Mouse (Mus musculus) B cell, adult 2 months (primary cell): Measurements from ENCODE around the gene Spata13.
A peak's percentile ranks its signal among the peaks of the same experiment; 100 is the strongest.

ENCODE experiments used
- DNase-seq, 2 experiments: peaks; one replicate each; pipeline ENCODE4 v3.0.0; 2022

Spata13 gene

DNA sequence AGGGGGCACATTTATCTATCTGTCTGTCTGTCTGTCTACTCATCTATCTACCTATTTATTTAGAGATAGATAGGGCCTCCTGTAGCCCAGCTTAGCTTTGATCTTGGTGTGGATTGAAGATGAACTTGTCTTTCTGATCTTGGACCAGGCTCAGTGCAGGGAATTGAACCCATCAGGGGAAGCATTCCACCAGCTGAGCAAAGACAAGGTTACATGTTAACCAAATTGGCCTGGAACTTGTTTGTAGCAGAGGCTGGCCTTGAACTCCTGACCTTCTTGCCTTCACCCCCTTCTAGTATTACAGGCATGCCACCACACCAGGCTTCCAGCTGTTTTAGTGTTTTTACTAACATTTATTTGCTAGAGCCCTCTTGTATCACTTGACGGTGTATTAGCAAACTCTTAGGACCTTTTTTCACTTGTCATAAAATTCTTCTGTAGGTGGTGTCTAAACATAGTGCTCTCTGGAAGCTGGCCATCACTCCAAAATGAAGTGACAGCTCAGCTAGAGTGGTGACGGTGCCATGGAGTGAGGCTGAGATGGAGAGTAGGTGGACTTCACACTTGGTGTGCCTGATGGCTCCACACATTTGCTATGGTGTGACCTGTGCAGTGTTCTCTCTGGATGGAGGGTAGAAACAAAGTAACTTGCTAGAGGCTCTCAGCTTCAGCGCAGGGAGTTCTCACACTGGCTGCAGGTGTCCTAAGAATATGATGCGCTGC, 163.0 kb downstream of the Spata13 start:
- no peak for DNase-seq

DNA sequence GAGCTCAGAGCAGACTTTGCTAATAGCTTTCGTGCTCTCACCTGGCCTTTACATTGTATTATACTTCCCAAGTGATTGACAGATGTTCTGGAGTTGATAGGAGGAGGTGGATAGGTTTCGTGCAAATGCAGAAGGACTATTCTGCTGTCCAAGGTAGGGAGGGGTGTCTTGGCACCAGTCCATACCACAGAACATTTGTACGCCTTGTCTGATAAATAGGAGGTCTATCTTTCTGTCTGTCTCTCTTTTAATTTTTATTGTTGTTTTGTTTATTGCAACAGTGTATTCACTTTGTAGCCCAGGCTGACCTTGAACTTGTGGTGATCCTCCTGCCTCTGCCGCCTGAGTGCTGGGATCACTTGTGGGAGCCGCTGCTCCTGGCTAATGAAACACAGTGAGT, 163.8 kb downstream of the Spata13 start:
- DNase-seq = no peak

DNA sequence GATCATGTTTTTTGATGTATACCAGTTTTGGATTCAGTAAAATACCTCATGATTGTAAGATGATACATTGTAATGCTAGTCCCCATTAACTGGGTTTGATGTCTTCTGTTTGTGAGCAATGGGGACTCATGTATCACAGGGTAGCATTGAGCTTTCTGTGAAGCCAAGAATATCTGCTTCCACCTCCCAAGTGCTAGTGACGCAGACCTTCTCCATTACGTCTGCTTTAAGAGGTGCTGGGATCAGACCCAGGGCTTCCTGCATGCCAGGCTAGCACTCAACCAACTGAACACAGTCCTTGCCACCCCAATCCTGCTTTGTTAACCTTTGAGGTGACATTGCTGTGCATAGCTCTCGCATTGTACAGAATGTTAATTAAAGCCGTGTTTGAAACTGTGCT, 164.9 kb downstream of the Spata13 start:
- no peak for DNase-seq

DNA sequence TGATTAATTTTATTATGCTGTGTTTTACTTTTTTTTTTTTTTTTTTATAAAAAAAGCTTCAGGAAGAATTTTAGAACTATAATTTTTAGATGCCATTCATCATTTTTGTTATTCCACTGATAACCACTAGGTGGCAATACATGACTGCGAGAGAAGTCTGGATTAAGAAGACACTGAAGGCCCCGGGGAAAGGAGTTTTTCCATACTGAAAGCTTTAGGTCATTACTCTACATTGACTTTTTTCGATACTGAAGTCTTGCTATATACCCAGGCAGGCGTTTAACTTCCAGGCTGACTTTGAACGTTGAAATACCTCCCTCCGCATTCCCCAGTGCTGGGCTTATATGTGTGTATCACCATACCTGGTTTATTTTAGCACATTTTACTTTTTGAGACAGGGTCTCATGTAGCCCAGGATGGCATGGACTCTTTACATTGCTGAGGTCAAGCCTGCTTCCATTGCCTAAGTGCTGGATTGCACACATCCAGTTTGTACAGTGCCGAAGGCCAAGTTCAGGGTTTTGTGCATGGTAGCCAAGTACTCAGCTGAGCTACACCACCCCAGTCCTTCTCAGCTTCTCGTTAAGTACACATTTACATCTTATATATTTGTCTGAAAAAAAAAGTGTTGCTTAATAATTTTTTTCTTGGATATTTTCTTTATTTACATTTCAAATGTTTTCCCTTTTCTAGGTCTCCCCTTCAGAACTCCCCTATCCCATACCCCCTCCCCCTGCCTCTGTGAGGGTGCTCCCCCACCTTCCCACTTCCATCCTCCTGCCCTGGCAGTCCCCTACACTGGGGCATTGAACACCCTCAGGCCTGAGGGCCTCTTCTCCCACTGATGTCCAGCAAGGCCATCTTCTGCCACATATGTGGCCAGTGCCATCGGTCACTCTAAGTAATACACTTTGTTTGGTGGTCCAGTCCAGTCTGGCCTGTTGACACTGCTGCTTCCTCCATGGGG, 166.2 kb downstream of the Spata13 start:
- peak; percentile 21 to 32 for DNase-seq

DNA sequence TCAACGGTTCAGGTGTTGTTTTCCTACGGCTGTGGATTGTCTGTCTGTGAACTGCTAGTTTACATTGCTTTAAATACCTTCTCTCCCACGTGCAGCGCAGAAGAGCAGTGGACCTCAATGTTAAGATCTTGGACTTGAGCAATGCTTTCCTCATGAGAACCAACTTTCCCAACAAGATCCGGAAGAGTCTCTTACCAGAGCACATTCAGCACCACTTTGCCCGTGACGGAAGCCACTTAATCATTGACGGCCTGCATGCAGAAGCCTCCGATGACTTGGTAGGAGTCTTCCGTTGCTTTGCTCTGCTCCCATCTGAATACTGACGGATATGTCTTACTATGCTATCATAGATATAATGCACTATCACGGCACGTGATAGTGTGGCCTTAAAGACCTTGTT, 168.2 kb downstream of the Spata13 start:
- DNase-seq = no peak

DNA sequence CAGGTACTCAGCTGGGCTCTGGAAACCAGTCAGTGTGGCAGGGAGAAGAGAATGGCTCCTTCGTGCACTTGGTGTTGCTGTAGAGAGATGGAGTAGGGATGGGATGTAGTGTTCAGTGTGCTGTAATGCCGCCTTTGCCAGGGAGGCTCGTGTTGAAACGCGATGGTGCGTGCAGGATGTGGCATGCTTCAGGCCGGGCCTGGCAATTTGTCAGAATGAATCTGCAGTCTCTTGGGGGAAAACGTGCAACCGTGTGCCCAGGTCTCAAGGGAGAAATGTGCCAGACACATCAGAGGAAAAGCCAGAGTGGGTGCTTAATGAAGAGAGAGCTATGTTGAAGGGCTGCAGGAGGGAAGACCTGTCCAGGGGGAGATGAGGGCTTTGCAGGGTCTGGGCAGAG, 171.2 kb downstream of the Spata13 start:
- no peak for DNase-seq

DNA sequence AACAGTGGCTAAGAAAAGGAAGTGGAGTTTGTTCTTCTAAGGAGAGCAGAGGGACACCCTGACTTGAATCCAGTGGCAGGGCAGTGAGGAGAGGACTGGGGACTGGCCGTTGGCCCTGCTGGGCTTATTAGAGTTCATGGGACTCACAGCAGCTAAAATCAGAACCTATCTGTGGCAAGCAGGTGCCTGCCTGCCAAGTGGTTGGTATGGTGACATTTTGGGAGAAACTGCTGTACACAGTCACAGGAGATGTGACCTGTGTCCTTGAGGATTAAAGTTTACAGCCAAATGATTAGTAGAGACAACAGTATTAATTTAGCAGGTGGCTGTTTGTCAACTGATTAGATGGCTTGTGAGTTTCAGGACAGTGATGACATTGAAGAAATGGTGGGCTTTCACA, 172.1 kb downstream of the Spata13 start:
- no peak for DNase-seq

DNA sequence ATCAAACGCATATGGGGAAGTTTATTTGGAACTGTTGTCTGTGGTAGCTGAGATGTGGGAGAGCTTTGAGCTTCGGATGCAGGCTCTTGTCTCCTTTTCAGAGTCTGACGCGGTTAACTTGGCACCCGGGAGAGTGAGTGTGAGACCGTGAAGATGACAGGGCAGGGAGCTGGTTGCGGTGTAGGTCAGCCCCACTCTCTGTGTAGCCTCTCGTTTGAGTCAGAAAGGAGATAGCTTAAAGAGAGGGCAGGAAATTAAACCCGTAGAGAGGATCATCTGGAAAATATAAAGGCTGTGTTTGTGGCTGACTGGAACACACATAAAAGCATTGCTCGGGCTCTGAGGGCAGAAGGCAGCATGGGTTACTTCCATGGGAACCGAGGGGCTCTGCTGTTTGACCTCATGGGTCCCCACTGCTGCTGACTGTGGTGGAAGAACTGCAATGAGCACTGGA, 173.1 kb downstream of the Spata13 start:
- no peak for DNase-seq

DNA sequence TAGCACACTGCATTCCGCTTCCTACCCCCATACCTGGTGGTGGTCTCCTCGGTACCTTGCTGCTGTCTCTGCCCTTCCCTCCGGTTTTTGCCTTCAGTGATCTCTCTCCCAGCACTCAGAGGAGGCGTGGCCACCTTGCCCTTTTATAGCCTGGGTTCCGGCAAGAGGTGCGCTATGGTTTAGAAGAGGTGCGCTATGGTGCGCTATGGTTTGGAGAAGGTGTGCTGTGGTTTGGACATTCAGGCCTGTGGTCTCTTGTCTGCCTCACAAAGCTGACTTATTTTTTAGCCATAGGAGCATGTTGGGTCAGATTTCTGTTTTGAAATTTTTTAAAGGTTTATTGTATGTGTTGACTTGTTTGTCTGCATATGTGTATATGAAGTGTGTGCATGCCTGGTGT, 176.1 kb downstream of the Spata13 start:
- no peak for DNase-seq

DNA sequence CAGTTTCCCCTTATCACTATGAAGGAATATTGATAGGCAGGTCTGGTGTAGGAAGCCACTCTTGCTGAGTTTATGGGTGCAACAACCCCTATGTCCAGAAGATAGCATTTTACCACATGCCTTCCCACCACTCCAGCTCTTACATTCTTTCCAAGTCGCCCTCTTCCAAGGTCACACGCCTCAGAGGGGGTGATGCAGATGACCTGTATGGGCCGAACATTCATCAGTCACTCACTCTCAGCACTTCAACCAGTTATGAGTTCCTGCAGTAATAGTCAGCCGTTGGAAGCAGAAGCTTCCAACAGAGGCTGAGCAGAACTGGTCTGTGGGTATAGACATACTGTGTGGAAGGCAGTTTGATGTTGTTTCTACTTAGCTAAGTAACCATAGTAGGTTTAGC, 177.7 kb downstream of the Spata13 start:
- DNase-seq = no peak
